Mouse (Mus musculus): ENCODE results near the gene Zbtb16.

DNA sequence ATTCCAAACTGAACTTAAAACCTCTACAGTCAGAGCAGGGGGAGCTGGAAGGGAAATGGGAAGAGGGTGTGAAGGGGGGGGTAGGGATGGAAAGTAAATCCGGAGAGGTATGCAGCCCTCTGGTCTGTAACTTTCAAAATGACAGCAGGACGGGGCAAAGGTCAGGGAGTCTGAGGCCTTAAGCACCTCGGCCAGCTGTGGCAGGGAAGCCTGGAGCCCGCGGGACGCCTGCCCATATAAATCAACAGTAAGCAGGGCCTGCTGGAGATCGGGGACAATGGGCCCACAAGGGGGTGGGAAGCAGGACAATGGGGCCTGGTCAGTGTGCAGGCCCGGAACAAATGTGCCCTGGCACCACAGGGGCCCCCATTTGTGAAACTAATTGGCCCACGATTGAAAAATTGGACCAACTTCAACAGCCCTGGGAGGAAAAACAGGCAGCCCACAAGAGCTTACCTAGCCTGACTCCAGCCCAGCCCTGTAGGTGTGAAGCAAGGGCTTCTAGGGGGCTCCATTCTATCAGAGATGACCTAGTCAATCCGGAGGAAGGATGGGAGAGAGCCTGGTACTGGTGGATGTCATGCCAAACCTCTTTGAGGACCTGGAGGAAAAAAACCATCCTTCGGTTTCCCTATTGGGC is 160.8 kb downstream of the Zbtb16 start:
- TF ChIP-seq CTCF (IDR thresholded peaks at IDR 0.05; ENCODE audit: low read depth, low read length) (no peak), POLR2A (IDR thresholded peaks at IDR 0.05; ENCODE audit: extremely low read depth, insufficient read depth, low read length) (no peak)
